Mouse (Mus musculus) heart, postnatal 0 days (tissue): ENCODE results near the gene Sox21. TPM values are rescaled to one million over a fixed set of nuclear protein-coding genes. Genes with fewer than 3 reads are reported as not detected.

Source experiments
- ATAC-seq: fragments of 200-750 bp; cut with Nextera tagmentation; 2 replicates; pipeline ENCODE4 v1.8.0; 2017; ENCODE audit warnings: low read depth, moderate number of reproducible peaks, moderate library complexity; ENCODE audit not compliant: insufficient read depth
- DNase-seq: peaks from one replicate; pipeline ENCODE4 v3.0.0-alpha.2; 2016; ENCODE audit warnings: low spot score
- H3K27ac ChIP-seq: fragments of 300-500 bp; sonication (generic); 2 replicates; pipeline ENCODE4 v1.5.1; 2014; ENCODE audit warnings: low read depth, mild to moderate bottlenecking
- H3K27me3 ChIP-seq: fragments of 300-500 bp; sonication (generic); 2 replicates; pipeline ENCODE4 v1.6.1; 2014; ENCODE audit warnings: low read length, mixed read lengths; ENCODE audit not compliant: control insufficient read depth, insufficient read depth
- H3K36me3 ChIP-seq: fragments of 300-500 bp; sonication (generic); replicated peaks from 2 replicates; pipeline ENCODE4 v1.6.1; 2014; ENCODE audit warnings: low read length, mixed read lengths; ENCODE audit not compliant: control insufficient read depth, insufficient read depth
- H3K4me1 ChIP-seq: fragments of 300-500 bp; sonication (generic); 2 replicates; pipeline ENCODE4 v1.6.1; 2014; ENCODE audit warnings: antibody characterized with exemption; ENCODE audit not compliant: control insufficient read depth, insufficient read depth
- H3K4me2 ChIP-seq: fragments of 300-500 bp; sonication (generic); 2 replicates; pipeline ENCODE4 v1.6.1; 2014; ENCODE audit warnings: low read depth, mild to moderate bottlenecking, low read length, moderate library complexity
- H3K4me3 ChIP-seq: fragments of 300-500 bp; sonication (generic); 2 replicates; pipeline ENCODE4 v1.5.1; 2014; ENCODE audit warnings: low read depth, low read length
- H3K9ac ChIP-seq: fragments of 300-500 bp; sonication (generic); replicated peaks from 2 replicates; pipeline ENCODE4 v1.6.1; 2014; ENCODE audit warnings: low read depth, low read length, mixed read lengths
- H3K9me3 ChIP-seq: fragments of 300-500 bp; sonication (generic); replicated peaks from 2 replicates; pipeline ENCODE4 v1.6.1; 2016; ENCODE audit warnings: low read length; ENCODE audit not compliant: control insufficient read depth
- CTCF ChIP-seq: IDR thresholded peaks from 2 replicates; pipeline ENCODE4 v1.5.1; 2016; ENCODE audit warnings: antibody characterized with exemption, control low read depth, low read depth
- EP300 ChIP-seq: IDR thresholded peaks from 2 replicates; pipeline ENCODE4 v1.6.1; 2016; ENCODE audit warnings: antibody characterized with exemption, low read depth
- WGBS: fragments of 180-500 bp; shearing (Covaris S2); extraction: QIAGEN DNeasy Blood & Tissue Kit; methylation state at CpG from one replicate; pipeline ENCODE4 v1.1.7; 2014; 5-methylcytosine and 5-hydroxymethylcytosine counted together
- polyA plus RNA-seq: library from polyadenylated mRNA; unstranded; fragments of >200 nt; fragmentation: Nextera tagmentation; extraction: Ambion mirVana; gene quantifications from 2 replicates; pipeline ENCODE4 v1.2.1, GENCODE M21; 2015
- total RNA-seq: library from RNA; depleted of rRNA; stranded (reverse); fragments of >200 nt; gene quantifications from 2 replicates; pipeline ENCODE4 v1.2.3, GENCODE M21; 2014; ENCODE audit warnings: low replicate concordance; rRNA removed

The Sox21 gene
- total RNA-seq (not detected in 2 replicates), polyA plus RNA-seq (not detected in 2 replicates)

DNA sequence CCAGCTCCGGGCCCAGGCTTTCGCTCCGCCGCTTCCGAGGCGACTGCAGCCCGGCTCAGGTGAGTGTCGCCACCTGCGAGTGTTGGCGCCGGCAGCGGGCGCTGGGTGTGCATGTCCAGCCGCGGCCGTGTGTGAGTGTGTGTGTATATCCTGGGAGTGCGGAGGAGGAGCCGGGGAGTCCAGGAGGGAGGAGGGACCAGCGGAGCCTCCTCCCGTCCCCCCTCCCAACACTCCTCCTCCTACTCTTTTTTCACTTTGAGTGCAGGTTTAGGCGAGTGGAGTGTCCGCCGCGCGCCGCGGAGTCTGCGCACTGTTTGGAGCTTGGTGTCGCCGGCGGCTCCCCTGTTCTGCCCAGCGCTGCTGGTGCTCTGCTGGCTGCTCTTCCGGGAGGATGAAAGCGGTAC is at the start of gene Sox21:
TSS of gene Sox21 (minus strand) at position 145 of the 404 bp plus-strand sequence.
- peaks cover 12% of the 10 kb centered on the region for H3K4me1 ChIP-seq
- H3K27me3 ChIP-seq, result peaks cover 85% of the 10 kb centered on the region
- no peaks in the 10 kb centered on the region for H3K9me3 ChIP-seq
- TF ChIP-seq EP300 (no peak), CTCF (no peak)
- under 1% methylated on average over 34 of the region's 34 CpGs for WGBS
- H3K4me2 ChIP-seq, result peak within 1 kb of the TSS; percentile 85
- H3K36me3 ChIP-seq, result no peaks in the 10 kb centered on the region
- DNase-seq (no peak), ATAC-seq (peak; percentile 29)
- peak within 1 kb of the TSS; percentile 59 for H3K4me3 ChIP-seq
- H3K27ac ChIP-seq, result no peak within 1 kb of the TSS
- H3K9ac ChIP-seq, result peak within 1 kb of the TSS; percentile 25; the same call in 1 of the 2 replicates

DNA sequence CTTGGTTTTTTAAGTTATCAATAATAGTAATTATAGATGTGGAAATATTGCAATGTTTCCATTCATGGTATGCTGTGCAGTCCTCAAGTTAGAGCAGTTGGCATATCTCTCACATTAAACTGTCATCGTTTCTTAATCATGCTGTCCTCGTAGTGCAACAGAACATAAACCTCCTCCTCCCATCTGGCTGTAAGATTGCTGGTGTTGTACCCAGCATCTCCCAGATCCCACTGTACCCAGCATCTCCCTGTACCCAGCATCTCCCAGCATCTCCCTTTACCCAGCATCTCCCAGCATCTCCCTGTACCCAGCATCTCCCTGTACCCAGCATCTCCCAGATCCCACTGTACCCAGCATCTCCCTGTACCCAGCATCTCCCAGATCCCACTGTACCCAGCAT is 49.3 kb upstream of the Sox21 start:
- Histone ChIP-seq H3K9ac (no peak overlapping the region), H3K27ac (no peak overlapping the region), H3K9me3 (no peaks in the 10 kb centered on the region), H3K4me3 (no peak overlapping the region), H3K4me1 (no peaks in the 10 kb centered on the region), H3K4me2 (no peak overlapping the region), H3K27me3 (no peaks in the 10 kb centered on the region), H3K36me3 (no peaks in the 10 kb centered on the region)
- TF ChIP-seq CTCF, result no peak
- no peak for TF ChIP-seq EP300
- no peak for ATAC-seq
- WGBS, result 87% methylated on average over 2 of the region's 2 CpGs
- no peak for DNase-seq

DNA sequence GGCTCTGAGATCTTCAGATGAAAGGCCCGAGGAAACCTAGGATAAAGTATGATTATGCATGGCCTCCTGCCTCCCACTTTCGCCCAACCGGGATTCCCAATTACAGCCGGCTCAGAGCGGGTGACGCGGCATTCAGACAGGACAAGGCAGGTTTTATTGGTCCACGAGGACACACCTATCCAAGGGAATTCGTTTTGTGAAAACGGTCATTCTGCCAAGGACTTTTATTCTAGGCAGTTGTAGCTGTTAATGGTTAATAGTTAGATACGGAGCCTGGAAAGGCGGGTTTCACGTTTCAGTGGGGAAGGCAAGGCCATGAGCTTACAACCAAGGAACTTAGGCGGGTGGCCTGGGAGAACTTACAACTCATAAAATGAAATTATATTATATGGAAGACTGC is 46.1 kb upstream of the Sox21 start:
- ATAC-seq (no peak), DNase-seq (no peak)
- Histone ChIP-seq H3K4me3 (no peak overlapping the region), H3K4me1 (no peaks in the 10 kb centered on the region), H3K27ac (no peak overlapping the region), H3K27me3 (no peaks in the 10 kb centered on the region), H3K36me3 (no peaks in the 10 kb centered on the region), H3K4me2 (no peak overlapping the region), H3K9me3 (peaks cover 6% of the 10 kb centered on the region; the same call in 1 of the 2 replicates), H3K9ac (no peak overlapping the region)
- WGBS, result 81% methylated on average over 14 of the region's 14 CpGs
- TF ChIP-seq EP300, result no peak
- no peak for TF ChIP-seq CTCF

DNA sequence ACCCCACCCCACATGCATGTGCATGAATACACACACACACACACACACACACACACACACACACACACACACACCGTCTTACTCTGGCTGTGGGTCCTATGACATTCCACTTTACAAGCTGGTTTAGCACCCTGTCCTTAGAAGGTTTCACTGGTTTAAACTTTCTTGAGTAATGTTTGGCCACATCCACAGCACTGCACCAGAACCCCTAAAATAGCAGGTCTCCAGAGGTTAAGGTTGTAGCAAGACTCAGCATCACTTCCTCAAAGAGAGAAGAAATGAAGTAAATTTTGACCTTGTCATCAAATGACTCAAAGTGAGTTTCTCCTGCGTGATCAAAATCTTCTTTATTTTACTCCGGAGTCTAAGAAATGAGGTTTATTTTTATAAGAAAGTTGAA is 45.4 kb upstream of the Sox21 start:
- no peaks in the 10 kb centered on the region for H3K27me3 ChIP-seq
- TF ChIP-seq CTCF (no peak), EP300 (no peak)
- no peak overlapping the region for H3K27ac ChIP-seq
- ATAC-seq (no peak), DNase-seq (no peak)
- no peak overlapping the region for H3K4me3 ChIP-seq
- H3K4me1 ChIP-seq, result no peaks in the 10 kb centered on the region
- H3K9me3 ChIP-seq, result peaks cover 6% of the 10 kb centered on the region; the same call in 1 of the 2 replicates
- no peaks in the 10 kb centered on the region for H3K36me3 ChIP-seq
- WGBS, result 77% methylated on average over 3 of the region's 3 CpGs
- no peak overlapping the region for H3K4me2 ChIP-seq
- no peak overlapping the region for H3K9ac ChIP-seq

DNA sequence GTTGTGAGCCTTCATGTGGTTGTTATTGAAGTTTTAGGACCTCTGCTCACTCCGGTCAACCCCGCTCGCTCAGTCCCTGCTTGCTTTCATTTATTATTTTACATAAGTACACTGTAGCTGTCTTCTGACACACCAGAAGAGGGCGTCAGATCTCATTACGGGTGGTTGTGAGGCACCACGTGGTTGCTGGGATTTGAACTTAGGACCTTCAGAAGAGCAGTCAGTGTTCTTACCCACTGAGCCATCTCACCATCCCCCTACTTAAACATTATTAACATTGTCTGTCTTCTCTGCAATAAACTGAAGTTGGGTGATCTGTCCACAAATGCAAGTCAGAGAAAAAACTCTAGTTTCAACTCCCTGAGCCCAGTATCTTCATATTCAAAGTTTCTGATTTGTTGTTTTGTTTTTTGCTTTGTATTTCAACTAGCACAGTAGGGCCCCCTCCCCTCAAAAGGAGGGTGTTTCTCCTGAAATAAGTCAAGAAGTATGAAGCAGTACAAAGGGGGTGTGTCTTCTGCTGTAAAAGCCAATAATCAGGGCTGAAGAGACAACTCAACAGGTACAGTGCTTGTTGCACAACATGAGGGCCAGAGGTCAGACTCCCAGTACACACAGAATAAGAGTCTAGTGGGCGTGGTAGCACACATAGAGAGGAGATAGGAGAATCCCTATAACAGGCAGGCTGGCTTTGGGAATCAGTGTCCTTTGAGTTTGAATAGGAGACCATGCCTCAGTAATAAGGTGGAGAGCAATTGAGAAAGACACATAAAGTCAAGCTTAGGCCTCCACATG is 41.1 kb upstream of the Sox21 start:
- no peak overlapping the region for H3K4me2 ChIP-seq
- no peaks in the 10 kb centered on the region for H3K27me3 ChIP-seq
- H3K36me3 ChIP-seq, result no peaks in the 10 kb centered on the region
- WGBS, result 77% methylated on average over 7 of the region's 7 CpGs
- H3K4me1 ChIP-seq, result no peaks in the 10 kb centered on the region
- H3K9me3 ChIP-seq, result peaks cover 6% of the 10 kb centered on the region; the same call in 1 of the 2 replicates
- H3K9ac ChIP-seq, result no peak overlapping the region
- H3K27ac ChIP-seq, result no peak overlapping the region
- TF ChIP-seq CTCF (no peak), EP300 (no peak)
- DNase-seq, result no peak
- no peak for ATAC-seq
- no peak overlapping the region for H3K4me3 ChIP-seq
